Mouse (Mus musculus) midbrain, embryonic 14.5 days (tissue): ENCODE results near the gene Mtrf1l. TPM values are rescaled to one million over a fixed set of nuclear protein-coding genes. Genes with fewer than 3 reads are reported as not detected.

ENCODE experiments used
- ATAC-seq: fragments of 200-750 bp; cut with Nextera tagmentation; 2 replicates; pipeline ENCODE4 v1.8.0; 2017; ENCODE audit warnings: moderate number of reproducible peaks, moderate library complexity; ENCODE audit not compliant: low FRiP score, low TSS enrichment
- DNase-seq: peaks from one replicate; pipeline ENCODE4 v3.0.0-alpha.2; 2015
- H3K27ac ChIP-seq: fragments of 300-500 bp; sonication (generic); replicated peaks from 2 replicates; pipeline ENCODE4 v1.5.1; 2014; ENCODE audit warnings: mild to moderate bottlenecking, low read depth, low read length, moderate library complexity
- H3K27me3 ChIP-seq: fragments of 300-500 bp; sonication (generic); 2 replicates; pipeline ENCODE4 v1.6.1; 2014; ENCODE audit warnings: low read length, control low read depth, mixed read lengths; ENCODE audit not compliant: control insufficient read depth, insufficient read depth
- H3K36me3 ChIP-seq: fragments of 300-500 bp; sonication (generic); 2 replicates; pipeline ENCODE4 v1.6.1; 2014; ENCODE audit warnings: low read length, control low read depth; ENCODE audit not compliant: control insufficient read depth, insufficient read depth
- H3K4me1 ChIP-seq: fragments of 300-500 bp; sonication (generic); 2 replicates; pipeline ENCODE4 v1.6.1; 2014; ENCODE audit warnings: mild to moderate bottlenecking, antibody characterized with exemption, low read length, control low read depth; ENCODE audit not compliant: control insufficient read depth, insufficient read depth
- H3K4me2 ChIP-seq: fragments of 300-500 bp; sonication (generic); 2 replicates; pipeline ENCODE4 v1.6.1; 2014; ENCODE audit warnings: mild to moderate bottlenecking, low read length, moderate library complexity
- H3K4me3 ChIP-seq: fragments of 300-500 bp; sonication (generic); replicated peaks from 2 replicates; pipeline ENCODE4 v1.5.1; 2014; ENCODE audit warnings: low read depth, low read length
- H3K9ac ChIP-seq: fragments of 300-500 bp; sonication (generic); replicated peaks from 2 replicates; pipeline ENCODE4 v1.6.1; 2014; ENCODE audit warnings: mild to moderate bottlenecking, low read length, moderate library complexity
- H3K9me3 ChIP-seq: fragments of 300-500 bp; sonication (generic); 2 replicates; pipeline ENCODE4 v1.6.1; 2016; ENCODE audit warnings: low read length, control low read depth, mixed read lengths; ENCODE audit not compliant: control insufficient read depth
- WGBS: fragments of 180-500 bp; shearing (Covaris S2); extraction: QIAGEN DNeasy Blood & Tissue Kit; methylation state at CpG from one replicate; pipeline ENCODE4 v1.1.7; 2014; 5-methylcytosine and 5-hydroxymethylcytosine counted together
- polyA plus RNA-seq: library from polyadenylated mRNA; unstranded; fragments of >200 nt; fragmentation: Nextera tagmentation; extraction: Ambion mirVana; gene quantifications from 2 replicates; pipeline ENCODE4 v1.2.1, GENCODE M21; 2014

Gene Mtrf1l
- polyA plus RNA-seq, 1 experiment from 2014 or later: 13.4 TPM

DNA sequence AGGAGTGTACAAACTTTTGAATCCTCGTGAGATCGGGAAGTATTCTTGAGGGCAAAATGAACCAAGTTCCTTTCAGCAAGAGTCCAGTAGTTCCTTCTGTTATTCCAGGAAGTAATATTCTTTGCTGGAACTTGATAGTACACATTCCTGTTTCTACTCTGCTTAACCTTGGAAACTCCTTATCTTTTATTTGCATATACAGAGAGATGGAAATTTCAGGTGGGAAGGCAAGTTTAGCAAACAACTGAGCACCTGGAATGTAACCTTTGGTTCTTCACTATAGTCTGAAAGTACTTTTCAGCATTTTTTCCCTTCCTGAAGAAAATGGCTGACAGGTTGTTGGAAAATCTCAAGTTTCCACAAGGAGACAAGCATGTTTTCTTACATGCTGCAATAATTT, 16.0 kb downstream of the Mtrf1l start:
- H3K36me3 ChIP-seq: peaks cover 13% of the 10 kb centered on the region
- DNase-seq: no peak
- no peaks in the 10 kb centered on the region for H3K27me3 ChIP-seq
- 87% methylated on average over 2 of the region's 2 CpGs for WGBS
- no peak overlapping the region for H3K4me3 ChIP-seq
- H3K9ac ChIP-seq: no peak overlapping the region
- no peak overlapping the region for H3K27ac ChIP-seq
- no peak overlapping the region for H3K4me2 ChIP-seq
- H3K4me1 ChIP-seq: peaks cover 16% of the 10 kb centered on the region
- no peak for ATAC-seq
- H3K9me3 ChIP-seq: no peaks in the 10 kb centered on the region

DNA sequence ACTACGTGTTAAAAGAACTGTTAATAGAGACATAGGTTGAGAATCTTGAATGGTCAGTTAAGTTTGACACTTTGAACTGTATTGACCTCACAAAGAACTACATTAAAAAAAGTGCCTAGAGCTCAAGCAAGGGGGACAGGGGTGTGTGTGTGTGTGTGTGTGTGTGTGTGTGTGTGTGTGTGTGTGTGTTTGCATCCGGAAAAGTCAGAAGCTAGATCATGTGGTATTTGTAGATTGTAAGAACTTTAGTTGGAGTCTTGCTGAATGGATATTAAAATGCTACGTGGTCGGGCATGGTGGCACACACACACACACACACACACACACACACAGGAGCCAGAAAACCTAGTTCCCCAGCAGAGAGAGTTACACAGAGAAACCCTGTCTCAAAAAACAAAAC, 16.7 kb downstream of the Mtrf1l start:
- peaks cover 17% of the 10 kb centered on the region for H3K4me1 ChIP-seq
- no peaks in the 10 kb centered on the region for H3K9me3 ChIP-seq
- DNase-seq (no peak), ATAC-seq (no peak)
- no peak overlapping the region for H3K4me2 ChIP-seq
- peaks cover 6% of the 10 kb centered on the region; the same call in 1 of the 2 replicates for H3K36me3 ChIP-seq
- no peaks in the 10 kb centered on the region for H3K27me3 ChIP-seq
- no peak overlapping the region for H3K4me3 ChIP-seq
- no peak overlapping the region for H3K27ac ChIP-seq
- WGBS: 69% methylated on average over 4 of the region's 4 CpGs
- no peak overlapping the region for H3K9ac ChIP-seq

DNA sequence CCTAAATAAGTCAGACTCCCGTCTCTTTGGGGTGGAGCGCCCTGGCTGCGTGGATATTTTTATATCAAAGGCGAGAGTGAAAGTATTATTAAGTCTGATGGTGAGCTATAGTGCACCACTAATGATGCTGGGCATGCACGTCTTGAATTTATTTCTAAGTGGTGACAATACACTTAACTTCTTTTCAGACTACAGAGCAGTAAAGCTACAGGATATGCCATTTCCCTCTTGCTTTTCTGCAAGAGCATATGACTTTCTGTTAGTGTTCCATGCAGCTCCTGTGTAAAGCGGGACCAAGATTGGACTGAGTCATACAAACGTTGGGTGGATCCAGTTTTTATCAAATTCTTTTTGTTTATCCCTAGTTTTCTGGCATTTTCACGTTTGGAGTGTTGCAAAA, 17.3 kb downstream of the Mtrf1l start:
- ATAC-seq (no peak), DNase-seq (no peak)
- Histone ChIP-seq H3K4me1 (peaks cover 17% of the 10 kb centered on the region), H3K4me3 (peak overlapping the region; percentile 63), H3K27me3 (no peaks in the 10 kb centered on the region), H3K4me2 (peak overlapping the region; percentile 97), H3K27ac (peak overlapping the region; percentile 85), H3K9ac (peak overlapping the region; percentile 59), H3K36me3 (0 out of 2 replicates have a peak, but pooled peaks cover 5% of the 10 kb centered on the region), H3K9me3 (no peaks in the 10 kb centered on the region)
- 17% methylated on average over 8 of the region's 8 CpGs for WGBS

DNA sequence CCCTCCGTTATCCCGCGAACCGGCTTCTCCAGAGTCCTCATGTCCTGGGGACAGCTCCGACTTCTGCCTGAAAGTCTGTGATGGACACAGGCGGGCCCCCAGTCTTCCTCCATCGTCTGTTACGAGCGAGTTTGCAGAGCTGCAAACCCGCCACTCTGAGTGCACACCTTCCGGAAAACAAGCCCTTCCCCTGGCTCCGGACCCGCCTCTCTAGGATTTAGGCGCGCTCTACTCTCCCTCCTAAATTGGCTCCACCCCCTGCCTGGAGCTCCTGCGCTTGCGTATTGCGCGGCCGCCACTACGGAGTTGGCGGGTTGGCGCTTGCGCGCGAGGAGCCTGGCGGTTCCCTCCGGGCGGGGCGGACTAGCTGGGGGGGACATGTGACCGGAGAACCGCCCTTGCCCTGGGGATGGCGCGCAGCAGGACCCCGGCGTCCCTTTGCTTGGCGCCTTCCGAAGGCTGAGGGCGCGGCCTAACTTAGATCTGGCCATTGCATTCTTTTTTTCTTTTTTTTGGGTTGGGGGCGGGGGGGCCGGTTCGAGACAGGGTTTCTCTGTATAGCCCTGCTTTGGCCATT, 17.9 kb downstream of the Mtrf1l start:
- Histone ChIP-seq H3K27me3 (no peaks in the 10 kb centered on the region), H3K36me3 (peaks cover 8% of the 10 kb centered on the region; the same call in 1 of the 2 replicates), H3K4me1 (peaks cover 17% of the 10 kb centered on the region), H3K4me3 (peak overlapping the region; percentile 63), H3K9ac (peak overlapping the region; percentile 59), H3K4me2 (peak overlapping the region; percentile 97), H3K9me3 (no peaks in the 10 kb centered on the region), H3K27ac (peak overlapping the region; percentile 85)
- ATAC-seq: peak; percentile 94
- DNase-seq: peak; percentile 98
- under 1% methylated on average over 43 of the region's 43 CpGs for WGBS

DNA sequence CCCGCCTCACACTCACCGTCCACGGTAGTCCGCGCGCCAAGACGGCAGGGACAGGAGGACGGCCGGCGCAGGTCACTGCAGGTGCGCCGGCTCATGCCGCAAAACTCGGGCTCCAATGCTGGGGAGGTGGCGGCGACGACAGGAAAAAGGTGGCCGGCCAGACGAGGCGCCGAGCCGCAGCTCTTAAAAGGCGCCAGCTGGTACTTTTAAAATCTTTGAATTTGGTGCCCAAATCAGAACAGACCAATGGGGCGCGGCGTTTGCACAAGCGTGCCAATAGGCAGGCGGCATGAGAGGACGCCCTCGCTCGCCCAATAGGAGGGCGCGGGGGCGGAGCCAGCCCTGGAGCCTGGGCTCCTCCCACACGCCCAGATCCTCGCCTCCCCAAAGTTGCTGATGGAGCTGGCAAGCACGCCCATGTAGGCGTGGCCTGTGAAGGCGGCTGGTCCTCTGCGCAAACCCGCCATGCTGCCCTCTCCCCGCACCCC, 18.4 kb downstream of the Mtrf1l start, which contains the start of gene Fbxo5:
Gene Fbxo5 (minus strand): TSS at position 358 of the 488 bp plus-strand sequence.
- under 1% methylated on average over 42 of the region's 42 CpGs for WGBS
- Histone ChIP-seq H3K9ac (peak within 1 kb of the TSS; percentile 59), H3K36me3 (peaks cover 8% of the 10 kb centered on the region; the same call in 1 of the 2 replicates), H3K27me3 (no peaks in the 10 kb centered on the region), H3K27ac (peak within 1 kb of the TSS; percentile 85), H3K4me2 (peak within 1 kb of the TSS; percentile 97), H3K4me1 (peaks cover 17% of the 10 kb centered on the region), H3K4me3 (peak within 1 kb of the TSS; percentile 63), H3K9me3 (no peaks in the 10 kb centered on the region)
- peak; percentile 98 for ATAC-seq
- DNase-seq: peak; percentile 99

DNA sequence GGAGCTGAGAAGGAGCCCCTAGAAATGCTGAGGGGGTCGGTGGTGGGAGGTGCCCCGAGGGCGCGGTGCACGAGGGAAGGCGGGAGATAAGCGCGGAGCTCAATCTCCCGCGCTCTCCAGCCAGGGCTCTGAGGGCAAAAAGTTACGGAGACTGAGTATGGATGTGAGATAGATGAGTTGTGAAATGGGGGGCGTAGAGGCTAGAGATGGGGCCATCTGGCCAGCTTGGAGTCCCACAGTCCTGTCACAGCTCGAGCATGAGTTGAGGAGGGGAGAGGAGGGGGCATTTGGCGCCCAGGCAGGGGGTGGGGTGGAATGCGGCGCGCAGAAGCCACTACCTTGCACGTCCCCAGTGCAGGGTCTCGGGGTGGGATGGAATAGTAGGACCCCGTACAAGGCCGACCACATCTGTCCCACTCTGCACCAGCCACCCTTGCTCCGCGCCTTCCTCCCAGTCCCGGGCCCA, 19.0 kb downstream of the Mtrf1l start:
- peak; percentile 9 for ATAC-seq
- Histone ChIP-seq H3K4me2 (peak overlapping the region; percentile 97), H3K4me1 (peaks cover 17% of the 10 kb centered on the region), H3K4me3 (peak overlapping the region; percentile 63), H3K27ac (no peak overlapping the region), H3K36me3 (peaks cover 13% of the 10 kb centered on the region; the same call in 1 of the 2 replicates), H3K9me3 (no peaks in the 10 kb centered on the region), H3K9ac (peak overlapping the region; percentile 14; the same call in 1 of the 2 replicates), H3K27me3 (no peaks in the 10 kb centered on the region)
- peak; percentile 9 for DNase-seq
- under 1% methylated on average over 23 of the region's 24 CpGs for WGBS

DNA sequence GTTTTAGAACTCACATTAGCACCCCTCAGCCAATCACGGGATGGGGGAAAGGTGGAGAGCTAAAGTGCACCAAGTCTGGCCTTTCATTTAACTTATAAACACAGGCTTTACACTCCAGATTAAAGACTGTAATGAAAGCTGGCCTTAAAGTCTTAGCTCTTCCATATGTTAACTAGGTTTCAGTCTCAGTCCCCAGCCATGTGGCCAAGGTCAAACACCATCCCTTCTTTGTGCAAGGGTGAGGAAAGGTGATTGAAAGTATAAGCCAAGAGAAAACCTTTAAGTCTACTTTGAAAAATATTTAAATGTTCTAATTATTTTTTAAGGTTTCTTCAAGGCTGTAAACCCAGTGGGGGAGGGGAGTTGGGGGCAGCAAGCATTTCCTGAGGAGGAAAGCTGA, 20.0 kb downstream of the Mtrf1l start:
- no peaks in the 10 kb centered on the region for H3K9me3 ChIP-seq
- H3K27ac ChIP-seq: no peak overlapping the region
- H3K36me3 ChIP-seq: peaks cover 16% of the 10 kb centered on the region; the same call in 1 of the 2 replicates
- WGBS: 2% methylated on average over 1 of the region's 1 CpGs
- H3K4me2 ChIP-seq: peak overlapping the region; percentile 97
- peak overlapping the region; percentile 2; the same call in 1 of the 2 replicates for H3K9ac ChIP-seq
- no peak for ATAC-seq
- H3K4me1 ChIP-seq: peaks cover 17% of the 10 kb centered on the region
- H3K4me3 ChIP-seq: peak overlapping the region; percentile 15
- DNase-seq: no peak
- no peaks in the 10 kb centered on the region for H3K27me3 ChIP-seq

DNA sequence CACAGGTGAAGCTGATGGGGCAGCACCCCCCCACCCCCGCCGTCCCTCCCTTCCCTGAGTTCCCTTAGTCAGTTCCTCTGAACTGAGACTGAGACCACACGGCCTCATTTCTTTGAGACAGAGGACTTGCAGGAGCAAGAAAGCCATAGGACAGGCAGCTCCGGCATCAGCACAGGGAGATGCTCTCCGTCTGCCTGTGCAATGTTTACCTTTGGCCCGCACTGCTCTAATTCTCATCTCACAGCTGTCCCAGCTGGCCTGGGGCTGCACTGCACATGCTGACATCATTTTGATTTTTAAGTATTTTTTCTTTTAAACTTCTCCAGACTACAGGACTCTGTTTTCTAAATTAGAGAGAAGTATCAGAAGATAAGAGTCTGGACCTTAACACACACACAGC, 20.8 kb downstream of the Mtrf1l start:
- Histone ChIP-seq H3K9ac (0 out of 2 replicates have a peak overlapping the region, but pooled peaks have one; percentile 3), H3K4me3 (peak overlapping the region; percentile 15)
- ATAC-seq: no peak

DNA sequence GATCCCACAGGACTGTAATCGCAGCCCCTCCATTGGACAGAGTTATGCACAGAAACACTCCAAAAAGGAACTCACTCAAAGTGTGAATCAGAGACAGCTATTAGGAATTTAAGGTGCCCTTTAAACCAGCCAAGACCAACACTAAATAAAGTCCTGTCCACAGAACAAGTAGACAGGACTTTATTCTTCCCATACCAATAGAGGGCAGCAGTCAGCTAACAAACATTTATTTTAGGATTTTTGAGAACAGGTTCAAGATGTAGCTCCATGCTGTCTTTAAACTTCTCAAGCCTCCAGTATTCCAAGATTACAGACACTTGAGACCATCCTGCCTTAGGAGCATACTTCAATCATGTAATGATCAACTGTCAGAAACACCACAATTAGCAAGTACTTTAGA, 23.2 kb downstream of the Mtrf1l start:
- peak; percentile 58 for DNase-seq
- no peak for ATAC-seq
- Histone ChIP-seq H3K27ac (no peak overlapping the region), H3K9me3 (no peaks in the 10 kb centered on the region), H3K4me1 (peaks cover 14% of the 10 kb centered on the region), H3K9ac (no peak overlapping the region), H3K4me3 (no peak overlapping the region), H3K36me3 (peaks cover 19% of the 10 kb centered on the region; the same call in 1 of the 2 replicates), H3K4me2 (no peak overlapping the region), H3K27me3 (no peaks in the 10 kb centered on the region)
- 98% methylated on average over 1 of the region's 1 CpGs for WGBS

More for the DNA sequence above, 20.8 kb downstream of the Mtrf1l start:
- Histone ChIP-seq H3K27me3 (no peaks in the 10 kb centered on the region), H3K4me1 (peaks cover 17% of the 10 kb centered on the region), H3K36me3 (peaks cover 19% of the 10 kb centered on the region; the same call in 1 of the 2 replicates), H3K4me2 (peak overlapping the region; percentile 97), H3K9me3 (no peaks in the 10 kb centered on the region), H3K27ac (no peak overlapping the region)
- WGBS: 27% methylated on average over 6 of the region's 6 CpGs
- no peak for DNase-seq
